Mouse (Mus musculus): ENCODE data around the gene Kcnk6. TPM values are rescaled to one million over a fixed set of nuclear protein-coding genes. Genes with fewer than 3 reads are reported as not detected.

Kcnk6 gene
- polyA plus RNA-seq, 1 experiment from 2014 or later, result 1.2 TPM

DNA sequence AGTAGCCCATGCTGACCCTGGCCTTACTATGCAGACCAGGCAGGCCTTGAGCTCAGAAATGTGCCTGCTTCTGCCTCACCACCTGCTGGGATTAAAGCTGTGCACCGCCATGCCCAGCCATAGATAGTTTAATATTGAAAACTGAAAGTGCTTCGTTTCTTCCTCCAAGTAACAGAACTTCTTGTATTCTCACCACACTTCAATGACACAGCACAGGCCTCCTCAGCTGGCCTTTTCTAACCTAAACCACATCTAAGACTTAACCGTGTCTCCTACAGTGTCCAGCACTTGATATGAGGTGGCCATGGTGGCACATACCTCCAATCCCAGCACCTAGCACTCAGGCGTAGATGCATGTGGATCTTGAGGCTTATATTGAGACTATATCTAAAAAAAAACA lies 38.1 kb upstream of the Kcnk6 start:
- Histone ChIP-seq H3K9ac (ENCODE audit: low read length) (no peak overlapping the region), H3K27ac (ENCODE audit: low read depth, low read length) (no peak overlapping the region), H3K27me3 (ENCODE audit: control insufficient read depth, insufficient read depth, low read length) (no peaks in the 10 kb centered on the region), H3K4me2 (ENCODE audit: low read depth) (no peak overlapping the region), H3K36me3 (ENCODE audit: control insufficient read depth, insufficient read depth, low read length) (no peaks in the 10 kb centered on the region), H3K9me3 (ENCODE audit: control insufficient read depth, low read length) (no peaks in the 10 kb centered on the region), H3K4me1 (ENCODE audit: control insufficient read depth, insufficient read depth, low read length) (no peaks in the 10 kb centered on the region), H3K4me3 (ENCODE audit: low read depth, low read length) (no peak overlapping the region)
- WGBS, result 89% methylated on average over 4 of the region's 4 CpGs
- DNase-seq (ENCODE audit: low spot score), result no peak
- ATAC-seq (ENCODE audit: insufficient read depth, low FRiP score, low TSS enrichment), result no peak

DNA sequence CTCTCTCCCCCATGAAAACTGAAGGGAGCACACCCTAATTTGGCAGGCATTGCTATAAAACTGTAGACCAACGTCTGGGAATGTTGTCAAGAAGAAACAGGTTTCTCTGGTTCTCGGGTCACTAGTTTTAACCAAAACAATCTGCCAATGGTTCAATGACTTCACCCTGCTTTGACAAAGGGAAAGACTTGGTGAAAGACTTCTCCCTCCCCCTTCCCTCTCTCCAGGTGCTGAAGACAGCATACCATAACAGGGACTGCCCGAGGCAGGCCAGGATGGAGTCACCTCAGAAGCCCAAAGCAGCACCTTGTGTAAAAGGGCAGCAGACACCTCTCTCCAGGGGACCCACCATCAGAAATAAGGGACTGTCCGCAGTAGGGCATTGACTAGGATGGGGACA lies 34.6 kb upstream of the Kcnk6 start:
- H3K36me3 ChIP-seq (ENCODE audit: control insufficient read depth, insufficient read depth, low read length), result no peaks in the 10 kb centered on the region
- no peaks in the 10 kb centered on the region for H3K27me3 ChIP-seq (ENCODE audit: control insufficient read depth, insufficient read depth, low read length)
- H3K4me1 ChIP-seq (ENCODE audit: control insufficient read depth, insufficient read depth, low read length), result no peaks in the 10 kb centered on the region
- no peak overlapping the region for H3K27ac ChIP-seq (ENCODE audit: low read depth, low read length)
- DNase-seq (ENCODE audit: low spot score), result no peak
- H3K9ac ChIP-seq (ENCODE audit: low read length), result no peak overlapping the region
- no peaks in the 10 kb centered on the region for H3K9me3 ChIP-seq (ENCODE audit: control insufficient read depth, low read length)
- H3K4me2 ChIP-seq (ENCODE audit: low read depth), result no peak overlapping the region
- 67% methylated on average over 4 of the region's 4 CpGs for WGBS
- no peak for ATAC-seq (ENCODE audit: insufficient read depth, low FRiP score, low TSS enrichment)
- H3K4me3 ChIP-seq (ENCODE audit: low read depth, low read length), result no peak overlapping the region

DNA sequence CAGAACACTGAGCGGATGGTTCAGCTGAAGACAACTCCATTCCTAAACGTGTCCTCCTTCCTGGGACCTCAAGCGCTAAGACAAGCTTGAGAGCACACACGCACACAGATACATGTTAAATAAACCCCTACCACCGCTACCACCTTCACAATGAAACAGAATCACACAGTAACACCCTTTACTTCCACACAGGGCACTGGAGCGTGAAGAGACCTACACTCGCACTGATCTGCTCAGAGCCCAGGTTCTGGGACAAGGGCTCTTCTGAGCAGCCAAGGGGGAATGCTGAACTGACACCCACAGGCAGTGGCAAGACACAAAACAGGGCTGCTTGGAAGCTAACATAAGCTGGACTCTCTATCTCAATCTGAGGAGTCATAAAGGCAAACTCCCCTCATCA lies 33.3 kb upstream of the Kcnk6 start:
- no peak overlapping the region for H3K27ac ChIP-seq (ENCODE audit: low read depth, low read length)
- H3K4me1 ChIP-seq (ENCODE audit: control insufficient read depth, insufficient read depth, low read length), result no peaks in the 10 kb centered on the region
- no peak overlapping the region for H3K4me3 ChIP-seq (ENCODE audit: low read depth, low read length)
- H3K9me3 ChIP-seq (ENCODE audit: control insufficient read depth, low read length), result no peaks in the 10 kb centered on the region
- no peaks in the 10 kb centered on the region for H3K27me3 ChIP-seq (ENCODE audit: control insufficient read depth, insufficient read depth, low read length)
- H3K9ac ChIP-seq (ENCODE audit: low read length), result no peak overlapping the region
- DNase-seq (ENCODE audit: low spot score) (no peak), ATAC-seq (ENCODE audit: insufficient read depth, low FRiP score, low TSS enrichment) (no peak)
- 94% methylated on average over 7 of the region's 7 CpGs for WGBS
- no peak overlapping the region for H3K4me2 ChIP-seq (ENCODE audit: low read depth)
- no peaks in the 10 kb centered on the region for H3K36me3 ChIP-seq (ENCODE audit: control insufficient read depth, insufficient read depth, low read length)

DNA sequence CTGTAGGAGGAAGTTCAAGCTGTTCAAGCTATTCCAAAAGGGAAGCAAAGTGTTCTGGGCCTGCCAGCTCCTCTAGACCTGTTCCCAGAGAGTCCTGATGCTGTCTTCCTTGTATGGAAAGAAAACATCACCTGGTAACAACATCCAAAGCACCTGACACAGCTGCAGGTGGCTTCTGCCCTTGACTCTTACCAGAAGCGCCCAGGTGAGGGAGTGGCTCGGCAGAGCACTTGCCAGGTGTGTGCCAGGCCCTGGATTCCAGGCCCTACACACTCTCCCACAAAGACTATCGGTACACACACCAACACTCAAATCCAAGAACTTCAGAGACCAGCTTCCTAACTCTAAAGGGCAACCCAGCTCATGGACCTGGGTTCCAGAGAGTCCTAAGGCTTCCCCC lies 31.5 kb upstream of the Kcnk6 start:
- Histone ChIP-seq H3K27me3 (ENCODE audit: control insufficient read depth, insufficient read depth, low read length) (no peaks in the 10 kb centered on the region), H3K4me2 (ENCODE audit: low read depth) (no peak overlapping the region), H3K4me3 (ENCODE audit: low read depth, low read length) (no peak overlapping the region), H3K4me1 (ENCODE audit: control insufficient read depth, insufficient read depth, low read length) (peaks cover 5% of the 10 kb centered on the region), H3K9ac (ENCODE audit: low read length) (no peak overlapping the region), H3K9me3 (ENCODE audit: control insufficient read depth, low read length) (no peaks in the 10 kb centered on the region), H3K36me3 (ENCODE audit: control insufficient read depth, insufficient read depth, low read length) (no peaks in the 10 kb centered on the region), H3K27ac (ENCODE audit: low read depth, low read length) (no peak overlapping the region)
- DNase-seq (ENCODE audit: low spot score) (no peak), ATAC-seq (ENCODE audit: insufficient read depth, low FRiP score, low TSS enrichment) (no peak)
- WGBS, result 86% methylated on average over 3 of the region's 3 CpGs

DNA sequence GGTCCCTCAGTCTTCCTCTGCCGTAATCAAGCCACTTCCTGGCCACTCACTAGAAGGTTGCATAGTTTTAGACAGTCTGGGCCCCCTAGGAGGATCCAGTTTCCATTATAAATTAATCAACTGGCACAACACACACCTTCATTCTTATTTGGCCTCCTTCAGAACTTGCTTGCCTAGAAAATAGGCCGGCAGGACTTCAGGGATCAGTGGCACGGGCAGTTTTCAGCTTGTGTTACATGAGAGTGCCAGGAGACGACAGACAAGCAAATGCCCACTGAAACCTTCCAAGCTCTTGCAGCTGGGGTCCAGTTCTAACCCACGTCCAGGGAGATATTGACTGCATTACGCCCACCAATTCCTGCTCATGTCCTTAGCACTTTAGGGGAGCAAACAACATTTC lies 29.8 kb upstream of the Kcnk6 start:
- H3K27ac ChIP-seq (ENCODE audit: low read depth, low read length), result no peak overlapping the region
- 85% methylated on average over 6 of the region's 6 CpGs for WGBS

DNA sequence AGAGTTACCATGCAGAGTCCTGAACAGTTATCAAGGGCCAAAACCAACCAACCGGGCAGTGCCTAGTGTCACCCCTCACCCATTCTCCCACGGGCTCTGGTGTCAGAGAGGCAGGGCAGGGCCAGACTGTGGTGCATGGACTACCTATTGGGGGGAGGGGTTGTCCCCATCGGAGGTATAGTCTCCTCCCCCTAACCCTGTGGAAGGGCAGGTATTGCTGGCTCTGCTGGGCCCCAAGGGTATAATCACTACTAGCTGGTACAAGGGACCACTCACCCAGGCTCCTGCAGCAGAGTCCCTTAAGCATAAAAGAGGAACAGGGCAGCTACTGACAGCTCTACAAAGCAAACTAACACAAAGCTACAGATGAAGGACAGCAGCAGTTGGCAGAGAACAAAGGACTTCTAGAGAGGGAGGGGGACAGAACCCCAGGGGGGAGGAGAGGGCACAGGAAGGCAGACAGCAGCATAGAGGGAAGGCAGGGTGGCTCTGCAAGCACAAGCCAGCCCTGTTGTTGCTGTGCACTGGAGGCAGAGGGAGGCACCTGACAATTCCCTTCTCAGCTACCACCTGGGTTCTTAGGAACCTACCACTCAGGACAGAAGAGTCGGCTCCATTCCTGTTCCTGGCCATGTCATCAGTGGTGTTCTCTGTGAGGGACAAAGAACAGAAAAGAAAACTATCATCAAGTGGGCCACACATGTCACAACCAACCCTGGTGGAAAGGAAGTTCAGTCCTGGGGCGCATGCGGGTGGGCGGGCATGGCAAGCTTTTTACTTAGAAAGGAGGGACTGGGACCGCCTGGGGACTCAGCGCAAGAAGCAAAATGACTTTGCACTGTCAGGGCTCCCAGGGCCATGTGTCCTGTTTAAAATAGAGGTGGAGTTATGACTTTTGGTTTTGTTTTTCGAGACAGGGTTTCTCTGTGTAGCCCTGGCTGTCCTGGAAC lies 27.7 kb upstream of the Kcnk6 start:
- no peaks in the 10 kb centered on the region for H3K27me3 ChIP-seq (ENCODE audit: control insufficient read depth, insufficient read depth, low read length)
- H3K36me3 ChIP-seq (ENCODE audit: control insufficient read depth, insufficient read depth, low read length), result no peaks in the 10 kb centered on the region
- no peak overlapping the region for H3K27ac ChIP-seq (ENCODE audit: low read depth, low read length)
- H3K9ac ChIP-seq (ENCODE audit: low read length), result no peak overlapping the region; the same call in 1 of the 2 replicates
- WGBS, result 71% methylated on average over 10 of the region's 10 CpGs
- no peaks in the 10 kb centered on the region for H3K9me3 ChIP-seq (ENCODE audit: control insufficient read depth, low read length)
- no peak overlapping the region for H3K4me2 ChIP-seq (ENCODE audit: low read depth)
- DNase-seq (ENCODE audit: low spot score) (no peak), ATAC-seq (ENCODE audit: insufficient read depth, low FRiP score, low TSS enrichment) (no peak)
- peaks cover 5% of the 10 kb centered on the region for H3K4me1 ChIP-seq (ENCODE audit: control insufficient read depth, insufficient read depth, low read length)
- no peak overlapping the region for H3K4me3 ChIP-seq (ENCODE audit: low read depth, low read length)

More for the DNA sequence above, 29.8 kb upstream of the Kcnk6 start:
- H3K36me3 ChIP-seq (ENCODE audit: control insufficient read depth, insufficient read depth, low read length), result no peaks in the 10 kb centered on the region
- ATAC-seq (ENCODE audit: insufficient read depth, low FRiP score, low TSS enrichment) (no peak), DNase-seq (ENCODE audit: low spot score) (no peak)
- H3K4me1 ChIP-seq (ENCODE audit: control insufficient read depth, insufficient read depth, low read length), result peaks cover 5% of the 10 kb centered on the region
- no peaks in the 10 kb centered on the region for H3K9me3 ChIP-seq (ENCODE audit: control insufficient read depth, low read length)
- H3K4me2 ChIP-seq (ENCODE audit: low read depth), result no peak overlapping the region
- no peak overlapping the region for H3K9ac ChIP-seq (ENCODE audit: low read length)
- H3K27me3 ChIP-seq (ENCODE audit: control insufficient read depth, insufficient read depth, low read length), result no peaks in the 10 kb centered on the region
- H3K4me3 ChIP-seq (ENCODE audit: low read depth, low read length), result no peak overlapping the region

DNA sequence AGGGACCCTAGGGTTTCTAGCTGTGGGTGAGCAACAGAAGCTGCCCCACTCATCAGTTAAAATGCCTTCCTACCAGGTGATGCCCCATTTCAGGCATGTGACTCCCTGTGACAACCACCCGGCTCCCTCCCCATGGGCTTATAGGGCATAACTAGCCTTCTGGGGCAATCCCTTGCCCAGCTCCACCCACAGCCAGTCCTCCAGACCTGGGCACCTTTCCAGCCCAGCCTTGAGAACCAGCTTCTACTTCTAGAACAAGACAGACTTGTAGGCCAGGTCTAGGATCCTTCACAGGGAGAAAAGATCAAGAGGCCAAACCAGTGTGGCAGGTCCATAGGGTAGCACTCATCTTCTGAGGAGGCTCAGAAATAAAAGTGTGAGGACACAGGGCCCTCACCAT lies 25.1 kb upstream of the Kcnk6 start:
- Histone ChIP-seq H3K9ac (ENCODE audit: low read length) (no peak overlapping the region), H3K4me3 (ENCODE audit: low read depth, low read length) (no peak overlapping the region), H3K4me1 (ENCODE audit: control insufficient read depth, insufficient read depth, low read length) (peaks cover 5% of the 10 kb centered on the region), H3K27me3 (ENCODE audit: control insufficient read depth, insufficient read depth, low read length) (no peaks in the 10 kb centered on the region), H3K9me3 (ENCODE audit: control insufficient read depth, low read length) (no peaks in the 10 kb centered on the region), H3K27ac (ENCODE audit: low read depth, low read length) (no peak overlapping the region), H3K4me2 (ENCODE audit: low read depth) (no peak overlapping the region), H3K36me3 (ENCODE audit: control insufficient read depth, insufficient read depth, low read length) (no peaks in the 10 kb centered on the region)
- 79% methylated on average over 1 of the region's 1 CpGs for WGBS
- DNase-seq (ENCODE audit: low spot score) (no peak), ATAC-seq (ENCODE audit: insufficient read depth, low FRiP score, low TSS enrichment) (no peak)

DNA sequence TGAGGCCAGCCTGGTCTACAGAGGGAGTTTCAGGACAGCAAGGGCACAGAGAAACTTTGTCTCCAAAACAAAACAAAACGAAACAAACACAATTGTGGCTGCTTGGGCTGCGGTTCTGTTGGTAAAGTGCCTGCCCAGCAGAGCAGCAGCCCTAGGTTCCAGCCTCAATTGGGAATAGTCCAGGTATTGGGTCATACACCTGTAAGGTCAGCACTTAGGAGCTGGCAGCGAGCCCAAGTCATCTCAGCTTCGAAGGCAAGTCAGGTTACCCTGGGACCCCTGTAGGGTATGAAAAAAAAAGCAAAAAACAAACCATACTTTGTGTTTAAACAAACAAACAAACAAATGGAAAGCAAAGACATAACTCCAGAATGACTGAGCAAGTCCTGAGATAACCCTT lies 23.6 kb upstream of the Kcnk6 start:
- H3K27ac ChIP-seq (ENCODE audit: low read depth, low read length), result no peak overlapping the region
- no peak overlapping the region for H3K9ac ChIP-seq (ENCODE audit: low read length)
- H3K4me3 ChIP-seq (ENCODE audit: low read depth, low read length), result no peak overlapping the region
- H3K4me2 ChIP-seq (ENCODE audit: low read depth), result no peak overlapping the region
- DNase-seq (ENCODE audit: low spot score) (no peak), ATAC-seq (ENCODE audit: insufficient read depth, low FRiP score, low TSS enrichment) (no peak)
- H3K27me3 ChIP-seq (ENCODE audit: control insufficient read depth, insufficient read depth, low read length), result no peaks in the 10 kb centered on the region
- H3K36me3 ChIP-seq (ENCODE audit: control insufficient read depth, insufficient read depth, low read length), result no peaks in the 10 kb centered on the region
- H3K4me1 ChIP-seq (ENCODE audit: control insufficient read depth, insufficient read depth, low read length), result peaks cover 5% of the 10 kb centered on the region
- no peaks in the 10 kb centered on the region for H3K9me3 ChIP-seq (ENCODE audit: control insufficient read depth, low read length)
- WGBS, result 80% methylated on average over 4 of the region's 4 CpGs

DNA sequence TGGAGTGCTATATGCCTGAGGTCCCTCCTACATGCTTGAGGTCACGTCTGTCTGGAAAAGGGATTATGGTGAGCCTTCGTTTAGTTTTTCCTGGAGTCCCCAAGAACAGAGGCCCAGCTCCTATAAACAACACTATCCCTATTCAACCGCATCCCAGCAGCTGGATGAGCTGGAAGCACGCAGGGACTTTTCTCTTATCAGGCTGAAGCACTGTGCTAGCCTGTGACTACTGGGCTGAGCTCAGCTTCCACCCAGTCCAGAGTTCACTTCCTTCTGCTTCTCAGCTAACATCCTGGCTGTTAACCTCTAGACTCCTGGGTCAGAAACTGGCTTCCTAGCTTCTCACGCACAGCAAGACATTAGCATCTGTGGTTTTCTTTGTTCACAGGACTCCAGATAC lies 21.5 kb upstream of the Kcnk6 start:
- 61% methylated on average over 5 of the region's 5 CpGs for WGBS
- Histone ChIP-seq H3K27ac (ENCODE audit: low read depth, low read length) (no peak overlapping the region), H3K9ac (ENCODE audit: low read length) (no peak overlapping the region), H3K36me3 (ENCODE audit: control insufficient read depth, insufficient read depth, low read length) (no peaks in the 10 kb centered on the region), H3K4me2 (ENCODE audit: low read depth) (no peak overlapping the region), H3K27me3 (ENCODE audit: control insufficient read depth, insufficient read depth, low read length) (0 out of 2 replicates have a peak, but pooled peaks cover 2% of the 10 kb centered on the region), H3K9me3 (ENCODE audit: control insufficient read depth, low read length) (no peaks in the 10 kb centered on the region), H3K4me1 (ENCODE audit: control insufficient read depth, insufficient read depth, low read length) (no peaks in the 10 kb centered on the region), H3K4me3 (ENCODE audit: low read depth, low read length) (no peak overlapping the region)
- no peak for DNase-seq (ENCODE audit: low spot score)
- ATAC-seq (ENCODE audit: insufficient read depth, low FRiP score, low TSS enrichment), result no peak

All from neural tube, embryonic 11.5 days (tissue).